Mouse (Mus musculus) yolk sac, embryonic 10.5 days (tissue): ENCODE results near the gene Cntfr.
"Not testable (repeated sequence)": the region's sequence is repeated elsewhere in the genome, so short reads cannot be mapped to it uniquely, and the experiment has no call there.

Experiments
- DNase-seq: peaks from one replicate; pipeline ENCODE4 v3.0.0-alpha.2; 2017; ENCODE audit warnings: low spot score

Gene Cntfr

DNA sequence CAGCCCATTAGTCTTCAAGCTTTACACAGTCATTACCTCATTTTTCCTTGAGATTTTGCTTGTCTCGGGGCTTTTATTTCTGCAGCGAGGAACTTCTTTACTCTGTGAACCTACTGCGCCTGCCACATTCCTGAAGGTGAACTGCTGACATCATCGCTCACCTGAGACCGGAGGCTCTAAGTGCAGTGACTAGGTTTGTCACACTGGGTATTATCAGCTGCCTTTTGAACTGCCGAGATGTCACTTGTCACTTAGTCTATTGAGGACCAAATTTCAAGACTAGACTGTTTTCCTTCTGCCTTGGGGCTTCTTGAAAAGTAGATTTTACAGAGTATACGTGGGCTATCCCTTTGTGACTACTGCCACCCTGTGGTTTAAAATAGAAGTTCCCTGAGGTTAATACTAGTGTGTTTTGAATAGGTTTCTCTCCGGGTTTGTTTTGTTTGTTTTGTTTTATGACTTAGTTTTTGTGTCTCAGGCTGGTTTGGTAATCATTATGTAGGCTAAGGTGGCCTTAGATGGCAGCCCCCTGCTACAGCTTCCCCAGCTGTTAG lies 11.4 kb upstream of the Cntfr start:
- DNase-seq, result peak; percentile 48

DNA sequence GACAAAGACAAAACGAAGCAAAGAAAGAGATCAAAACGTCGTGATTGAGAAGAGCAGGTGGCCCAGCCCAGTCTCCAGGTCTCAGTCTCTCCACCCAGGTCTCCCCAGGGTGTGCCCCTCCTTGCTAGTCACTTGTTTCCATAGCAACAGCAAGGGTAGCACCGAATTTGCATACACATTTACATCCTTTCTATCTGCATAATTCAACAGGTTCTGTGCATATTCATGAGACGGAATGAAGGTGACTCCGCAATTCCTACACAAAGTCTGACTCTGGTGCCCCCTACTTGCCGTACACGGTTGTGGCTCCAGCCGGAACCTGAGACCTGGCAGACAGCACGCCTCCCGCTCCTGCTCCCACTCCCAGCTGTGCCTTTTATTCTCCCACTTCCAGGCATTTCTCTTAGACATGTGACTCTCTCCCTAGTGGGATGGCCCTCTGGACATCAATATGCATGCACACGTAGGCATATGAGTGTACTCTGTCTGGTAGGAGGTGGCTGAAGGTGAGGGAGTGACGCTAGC lies 10.2 kb upstream of the Cntfr start:
- peak; percentile 40 for DNase-seq

DNA sequence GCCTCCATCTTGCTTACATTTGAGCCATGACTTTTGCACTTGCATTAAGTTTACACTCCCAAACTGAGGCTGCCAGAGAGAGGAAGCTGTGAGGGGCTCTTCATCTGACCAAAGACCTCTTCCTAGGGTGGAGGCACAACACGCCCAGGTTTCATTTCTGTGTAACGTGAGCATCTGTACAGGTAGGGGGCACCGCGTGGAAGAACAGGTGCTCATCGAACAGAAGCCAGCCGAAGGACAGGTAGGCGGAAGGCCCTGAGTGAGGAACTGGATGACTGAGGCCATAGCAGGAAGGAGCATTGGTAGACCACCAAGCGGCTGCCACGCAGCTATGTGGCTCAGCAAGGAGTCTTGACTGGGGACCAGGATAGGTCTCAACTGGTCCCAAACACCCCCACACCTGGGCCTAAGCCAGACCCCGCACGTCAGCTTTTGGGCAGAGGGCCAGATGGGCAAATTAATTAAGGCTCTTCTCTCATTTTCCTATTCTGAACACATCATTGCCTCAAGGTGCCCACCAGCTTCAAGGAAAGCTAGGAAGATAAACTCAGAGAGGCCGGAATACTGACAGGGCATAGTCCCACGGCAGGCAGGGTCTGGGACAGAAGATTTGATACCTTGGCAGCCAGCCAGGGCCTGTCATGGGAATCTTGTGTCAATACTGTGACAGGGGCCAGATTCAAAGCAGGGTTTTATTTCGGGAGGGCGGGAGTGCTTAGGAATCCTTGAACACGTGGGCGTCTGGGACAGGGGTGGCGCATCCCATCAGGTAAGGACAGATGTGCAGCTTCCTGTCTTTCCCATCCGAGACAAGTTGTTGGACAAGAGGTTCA lies 9.2 kb upstream of the Cntfr start:
- DNase-seq, result no peak

DNA sequence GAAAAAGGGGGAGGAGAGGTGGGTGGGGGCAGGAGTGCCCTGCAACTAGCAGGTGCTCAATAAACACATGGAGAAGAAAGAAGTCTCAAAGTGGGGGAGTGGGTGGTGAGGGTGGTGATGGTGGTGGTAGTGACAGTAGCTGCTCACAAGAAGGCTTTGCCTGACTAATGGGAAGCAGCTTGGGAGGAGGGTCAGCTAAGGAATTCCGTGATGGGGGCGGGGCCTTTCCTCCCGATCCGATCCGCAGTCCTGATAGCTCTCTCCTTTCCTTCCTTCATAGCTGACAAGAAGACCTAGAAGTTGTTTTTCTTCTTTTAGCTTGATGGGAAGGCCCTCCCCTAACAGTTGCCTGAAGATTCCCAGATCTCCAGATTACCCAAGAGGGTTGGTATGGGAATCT lies 7.8 kb upstream of the Cntfr start:
- no peak for DNase-seq

DNA sequence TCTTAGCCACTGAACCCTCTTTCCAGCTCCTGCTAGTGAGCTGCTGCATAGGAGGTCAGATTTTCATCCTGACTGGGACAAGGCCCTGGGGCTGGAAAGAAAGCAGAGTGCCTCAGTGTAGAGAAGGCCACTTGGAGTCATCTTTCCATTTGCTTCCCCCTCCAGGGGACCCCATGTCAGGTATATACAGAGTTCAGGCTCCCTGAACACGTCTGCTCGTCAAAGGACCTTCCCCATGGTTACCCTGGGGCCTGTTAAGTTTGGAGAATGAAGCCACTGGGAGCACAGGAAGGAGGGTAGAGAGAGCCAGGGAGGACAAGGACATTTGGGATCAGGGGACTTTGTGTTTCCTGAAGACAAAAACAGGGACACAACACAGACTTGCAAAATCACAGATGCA lies 5.3 kb upstream of the Cntfr start:
- DNase-seq, result not testable (repeated sequence)

DNA sequence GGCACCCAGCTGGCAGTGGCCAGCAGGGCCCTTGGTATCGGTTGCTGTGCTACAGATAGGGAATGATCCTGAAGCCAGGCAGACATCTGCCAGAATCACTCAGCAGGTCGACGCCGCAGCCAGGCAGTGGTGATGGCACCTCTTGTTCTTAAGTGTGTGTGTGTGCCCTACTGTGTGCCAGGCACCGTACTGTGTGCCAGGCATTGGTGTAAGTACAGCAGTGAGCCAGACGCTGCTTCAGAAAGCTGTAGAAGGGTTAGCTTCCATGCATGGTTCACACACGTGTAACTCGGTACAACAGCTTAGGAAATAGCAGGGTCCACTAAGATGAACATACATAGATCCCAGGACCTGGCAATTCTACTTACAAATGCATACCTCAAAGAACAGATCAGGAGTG lies 3.3 kb upstream of the Cntfr start:
- DNase-seq, result not testable (repeated sequence)

DNA sequence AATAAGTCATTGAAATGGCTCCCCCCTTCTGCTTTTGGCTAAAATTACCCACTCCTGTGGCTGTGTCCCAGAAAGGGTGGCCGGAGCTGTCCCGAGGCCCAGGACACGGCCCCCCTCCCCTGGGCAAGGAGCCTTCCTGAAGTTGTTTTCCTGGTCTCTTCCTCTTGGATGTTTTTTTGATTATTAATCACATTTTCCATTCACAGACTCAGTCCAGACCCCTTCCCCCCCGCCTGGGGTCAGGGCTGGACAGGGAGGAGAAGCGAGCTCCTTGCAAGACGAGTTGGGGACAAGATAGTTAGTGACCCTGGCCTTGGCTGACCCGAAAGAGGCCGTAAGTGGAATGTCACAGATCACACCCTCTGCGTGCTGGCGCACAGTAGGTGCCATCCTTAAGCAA lies 2.9 kb upstream of the Cntfr start, which contains the start of gene Il11ra1:
Il11ra1 (plus strand) TSS at position 207 of the 400 bp plus-strand sequence.
- not testable (repeated sequence) for DNase-seq

DNA sequence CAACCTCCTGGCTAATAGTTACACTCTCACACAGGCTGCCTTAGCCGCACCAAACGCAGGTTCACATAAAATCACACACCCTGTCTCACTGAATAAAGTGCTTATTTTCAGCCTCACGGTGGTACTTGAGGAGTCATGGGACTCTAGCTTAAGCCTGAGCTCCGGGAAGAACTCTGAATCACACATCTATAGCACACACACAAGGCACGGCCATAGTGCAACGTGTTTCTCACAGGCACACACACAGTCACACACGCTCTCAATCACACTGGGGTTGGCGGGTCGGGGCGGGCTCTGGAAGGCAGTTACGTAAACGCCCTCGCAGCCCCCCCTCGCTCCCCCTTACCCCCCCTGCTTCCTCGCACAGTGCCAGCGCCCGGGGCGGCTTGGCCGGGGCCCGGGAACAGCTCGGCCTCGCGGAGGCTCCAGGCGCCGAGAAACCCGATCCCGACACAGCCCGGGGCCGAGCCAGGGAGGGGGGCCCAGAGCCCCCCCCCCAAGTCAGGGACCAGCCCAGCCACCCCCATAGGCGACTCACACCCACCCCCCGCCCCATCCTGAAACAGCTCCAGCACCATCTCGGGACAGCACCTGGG lies 1.6 kb upstream of the Cntfr start:
- not testable (repeated sequence) for DNase-seq

DNA sequence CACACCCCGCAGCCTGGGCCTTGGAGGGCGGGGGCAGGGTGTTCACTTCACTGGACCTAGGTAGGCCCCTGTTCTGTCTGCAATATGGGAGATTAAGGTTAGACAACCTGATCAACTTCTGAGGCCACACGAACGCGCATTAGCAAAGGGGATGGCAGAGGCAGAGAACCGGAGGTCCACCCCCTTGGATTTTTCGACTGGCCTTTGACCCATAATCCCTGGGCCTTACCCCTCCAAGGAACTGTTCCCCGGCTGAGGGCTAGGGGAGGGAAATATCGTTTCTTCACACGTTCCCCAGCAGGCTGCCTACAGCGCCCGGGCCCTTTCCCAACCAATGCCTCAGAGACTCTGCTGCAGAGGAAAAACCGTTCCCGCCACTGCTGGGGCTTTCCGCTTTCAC lies 437 bp downstream of the Cntfr start:
- not testable (repeated sequence) for DNase-seq

DNA sequence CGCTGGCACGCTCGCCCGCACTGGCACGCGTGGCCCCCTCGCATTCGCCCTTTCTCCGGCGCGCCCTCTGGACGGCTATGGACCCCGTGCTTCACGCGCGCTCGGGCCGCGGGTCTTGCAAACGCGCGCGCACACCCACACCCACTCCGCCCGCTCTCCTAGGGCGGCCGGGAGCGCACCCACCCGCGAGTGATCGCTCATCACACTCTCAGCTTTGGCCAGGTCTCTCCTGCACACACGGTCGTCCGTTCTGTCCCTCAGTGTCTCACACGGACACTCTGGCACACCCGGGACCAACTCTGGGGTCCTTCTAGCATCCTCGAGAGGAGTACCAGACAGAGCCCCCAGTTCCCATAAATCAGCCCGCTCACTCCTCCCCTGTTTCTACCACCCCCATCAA lies 1.1 kb downstream of the Cntfr start:
- DNase-seq, result not testable (repeated sequence)

DNA sequence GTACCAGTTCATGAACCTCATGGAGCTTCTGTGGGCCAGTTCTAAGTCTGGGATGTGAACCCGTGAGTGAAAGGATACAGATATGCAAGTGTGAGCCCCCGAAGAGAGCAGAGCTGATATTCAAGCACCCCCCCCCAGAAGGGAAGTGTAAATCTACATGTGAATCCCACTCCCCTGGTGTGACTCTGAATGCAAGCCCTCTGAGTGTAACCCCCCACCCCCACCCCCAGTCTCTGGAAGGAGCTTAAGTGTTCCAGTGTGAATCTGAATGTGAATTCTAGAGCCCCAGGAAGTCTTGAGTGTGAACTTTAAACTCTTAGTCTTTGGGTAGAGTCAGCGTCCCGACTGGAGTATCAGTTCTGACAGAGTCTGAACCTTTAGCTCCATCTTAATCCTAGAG lies 3.4 kb downstream of the Cntfr start:
- DNase-seq, result not testable (repeated sequence)

DNA sequence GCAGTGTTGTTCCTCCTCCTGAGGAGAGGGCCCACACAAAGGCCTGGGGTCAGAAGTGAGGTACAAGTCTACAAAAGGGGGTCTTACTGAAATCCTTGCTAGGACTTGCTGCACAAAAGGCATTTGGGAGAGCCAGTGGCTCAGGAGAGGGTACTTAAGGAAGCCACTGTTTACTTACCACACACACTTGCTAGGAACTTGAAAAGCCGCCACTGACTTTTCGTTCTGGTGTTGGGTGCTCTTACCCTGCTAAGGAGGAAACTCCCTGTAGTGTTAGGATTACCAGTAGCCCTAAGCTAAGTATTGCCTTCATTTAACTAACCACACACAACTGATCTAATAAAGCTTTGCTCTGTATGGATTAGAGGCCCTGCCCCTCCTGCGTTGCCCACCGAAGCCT lies 6.9 kb downstream of the Cntfr start:
- DNase-seq, result not testable (repeated sequence)

DNA sequence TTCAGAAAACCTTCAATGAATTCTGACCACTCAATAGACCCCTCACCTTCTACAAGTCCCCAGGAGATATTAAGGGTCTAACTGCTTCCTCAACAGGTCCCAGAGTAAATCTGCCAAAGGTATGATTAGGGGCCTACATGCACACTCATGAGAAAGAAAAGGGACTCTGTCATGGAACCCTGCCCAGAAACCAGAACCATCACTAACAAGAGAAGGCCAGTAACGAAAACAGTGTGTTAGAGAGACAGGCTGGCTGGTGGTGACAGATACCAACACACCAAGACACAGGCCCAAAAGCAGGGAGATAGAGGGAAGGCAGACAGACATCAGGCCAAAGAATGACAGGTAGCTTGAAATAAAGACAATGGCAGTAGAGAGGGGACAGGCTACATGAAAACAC lies 8.3 kb downstream of the Cntfr start:
- DNase-seq, result not testable (repeated sequence)

DNA sequence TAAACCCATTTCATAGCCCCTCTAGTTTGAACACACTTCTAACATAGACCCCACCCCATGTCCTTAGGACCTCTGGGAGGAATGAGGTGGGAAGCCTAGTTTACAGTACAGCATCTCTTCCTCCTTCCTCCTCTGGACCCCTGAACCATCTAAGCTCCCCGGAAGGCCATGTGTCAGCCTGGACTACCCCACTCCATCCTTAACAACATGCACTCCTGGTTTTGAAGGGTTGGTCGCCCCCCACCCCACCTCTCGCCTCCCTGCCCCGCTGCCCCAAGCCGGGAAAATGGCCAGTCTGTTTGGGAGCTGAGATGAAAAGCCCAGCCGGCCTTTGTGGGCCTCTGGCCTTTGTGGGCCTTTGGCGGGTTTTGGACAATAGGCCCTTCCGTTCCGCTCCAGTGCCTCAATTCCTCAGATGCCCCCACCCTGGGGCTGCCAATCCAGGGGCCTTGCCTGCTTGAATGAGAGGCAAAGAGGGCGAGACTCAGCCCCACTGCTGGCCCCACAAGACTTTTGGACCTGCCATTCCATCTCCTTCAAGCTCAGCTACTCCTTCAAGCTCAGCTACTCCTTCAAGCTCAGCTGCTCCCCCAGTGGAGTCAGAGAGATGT lies 10.9 kb downstream of the Cntfr start:
- not testable (repeated sequence) for DNase-seq

DNA sequence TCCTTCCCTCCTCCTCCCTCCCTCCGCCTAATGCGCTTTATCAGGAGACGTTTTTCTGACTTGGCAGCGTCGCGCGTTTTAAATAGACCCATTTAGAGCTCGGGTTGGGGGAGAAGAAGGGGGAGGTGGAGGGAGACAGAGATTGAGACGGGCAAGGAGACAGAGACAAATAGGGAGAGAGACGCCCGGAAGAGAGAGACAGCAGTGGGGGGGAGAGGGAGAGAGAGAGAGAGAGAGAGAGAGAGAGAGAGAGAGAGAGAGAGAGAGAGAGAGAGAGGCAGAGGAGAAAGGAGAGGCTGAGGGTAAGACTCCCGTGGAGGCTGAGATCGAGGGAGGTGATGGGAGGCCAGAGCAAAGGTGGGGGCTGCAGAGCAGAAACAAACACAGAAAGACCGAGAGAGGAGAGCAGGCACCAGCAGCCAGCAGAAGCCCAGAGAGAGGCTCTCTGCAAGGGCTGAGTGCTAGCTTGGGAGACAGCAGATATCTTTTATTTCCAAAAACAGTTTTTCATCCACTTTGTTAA lies 11.9 kb downstream of the Cntfr start:
- DNase-seq, result not testable (repeated sequence)

DNA sequence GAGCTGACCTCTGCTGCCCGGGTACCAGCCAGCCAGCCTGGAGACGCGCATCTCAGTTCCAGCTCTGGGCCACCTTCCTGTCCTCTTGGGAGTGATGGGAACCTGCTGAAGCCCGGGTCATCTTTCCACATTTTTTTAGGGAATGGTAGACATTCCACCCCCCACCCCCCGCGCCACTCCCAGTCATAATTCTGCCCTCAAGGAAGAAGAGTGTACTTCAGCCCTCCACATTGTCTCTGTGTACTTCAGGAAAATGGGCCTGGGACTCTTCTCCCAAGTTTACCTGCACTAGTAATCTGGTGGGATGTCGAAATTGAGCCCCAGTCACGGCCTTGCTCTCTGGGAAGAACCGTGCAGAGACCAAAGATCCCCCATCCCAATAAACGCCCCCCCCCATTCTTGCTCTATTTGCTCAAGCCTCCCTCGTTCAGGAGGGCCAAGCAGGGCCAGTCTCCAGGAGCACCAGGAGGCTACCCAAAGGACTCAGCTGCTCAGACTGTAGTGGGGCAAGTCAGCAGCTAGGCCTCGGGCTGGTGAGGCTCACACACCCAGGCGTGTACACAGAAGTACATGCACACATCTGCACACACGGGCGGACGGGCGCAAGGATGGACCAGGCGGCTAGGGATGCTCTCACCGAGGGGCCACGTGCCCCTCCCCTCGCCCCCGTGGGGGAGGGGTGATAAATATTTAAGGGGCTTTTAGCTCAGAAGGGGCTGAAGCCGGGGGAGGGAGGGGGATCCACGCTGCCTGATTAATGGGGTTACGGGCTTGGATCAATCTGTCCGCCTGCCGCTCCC lies 12.6 kb downstream of the Cntfr start:
- DNase-seq, result not testable (repeated sequence)

DNA sequence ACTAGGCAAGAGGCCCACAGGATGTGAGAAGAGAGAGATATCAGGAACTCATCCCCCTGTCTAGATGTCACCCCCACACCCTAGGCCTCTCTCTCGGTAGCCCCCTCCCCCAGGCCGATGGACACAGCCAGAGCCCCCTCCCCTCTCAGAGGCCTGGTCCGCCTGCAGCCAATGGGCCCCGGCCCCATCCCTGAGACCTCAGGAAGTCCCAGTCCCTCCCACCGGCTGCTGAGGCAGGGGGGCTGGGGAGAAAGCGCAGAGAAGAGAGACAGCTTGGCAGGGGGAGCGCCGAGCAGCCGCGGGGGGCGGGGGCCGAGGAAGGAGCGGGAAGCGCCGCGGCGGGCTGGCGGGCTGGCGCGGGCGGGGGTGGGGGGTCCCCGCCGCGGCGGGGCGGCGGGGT lies 13.6 kb downstream of the Cntfr start:
- DNase-seq, result not testable (repeated sequence)

DNA sequence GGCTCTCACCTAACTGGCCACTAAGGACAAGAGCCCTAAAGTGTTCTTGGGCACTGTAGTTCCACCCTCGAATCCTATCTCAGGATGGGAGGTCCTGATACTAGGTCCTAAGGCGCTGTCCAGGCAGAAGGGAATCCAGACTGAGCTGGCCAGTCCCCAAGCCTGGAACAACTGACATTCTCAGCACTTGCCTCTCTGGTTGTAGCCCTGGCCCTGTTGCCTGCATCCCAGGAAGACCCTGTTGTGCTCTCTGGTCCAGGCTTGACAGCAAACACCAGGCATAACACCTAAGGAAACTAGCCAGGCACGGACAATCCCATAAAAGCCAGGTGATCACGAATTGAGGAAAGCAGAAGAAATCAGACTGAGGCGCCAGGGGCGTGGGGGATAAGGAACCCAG lies 14.1 kb downstream of the Cntfr start:
- no peak for DNase-seq

DNA sequence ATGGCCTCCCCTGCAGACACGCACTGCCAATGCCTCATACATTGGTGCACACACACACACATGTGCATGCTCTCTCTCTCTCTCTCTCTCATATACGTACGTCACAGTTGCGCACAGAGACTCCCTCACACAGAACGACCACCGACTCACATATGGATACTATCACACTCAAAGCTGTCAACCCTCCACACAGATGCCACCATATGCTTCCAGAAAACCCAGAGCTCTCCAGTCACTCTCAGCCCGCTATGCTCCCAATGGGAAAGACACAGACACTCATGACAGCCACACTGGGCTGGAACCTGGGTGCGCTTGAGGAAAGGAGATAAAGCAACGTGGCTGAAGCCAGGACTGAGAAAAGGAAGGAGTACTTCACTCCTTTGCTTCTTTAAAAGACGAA lies 14.9 kb downstream of the Cntfr start:
- DNase-seq, result no peak

DNA sequence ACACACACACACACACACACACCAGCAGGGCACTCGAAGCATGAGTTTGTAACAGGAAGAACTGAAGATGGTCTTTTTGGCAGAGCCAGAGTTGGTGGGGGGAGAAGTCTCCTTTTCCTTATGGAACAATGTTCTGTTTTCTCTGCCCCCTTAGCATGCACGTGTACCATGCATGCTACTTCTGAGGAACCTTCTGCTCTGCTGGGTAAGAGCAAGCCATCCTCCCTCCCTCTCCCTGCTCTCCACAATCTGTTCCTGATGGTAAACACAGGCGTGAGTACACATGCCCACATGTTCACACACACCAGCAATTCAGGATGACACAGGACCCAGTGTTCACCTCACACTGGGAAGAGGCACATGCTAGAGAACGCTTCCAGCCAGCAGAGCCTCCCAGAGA lies 15.7 kb downstream of the Cntfr start:
- no peak for DNase-seq

DNA sequence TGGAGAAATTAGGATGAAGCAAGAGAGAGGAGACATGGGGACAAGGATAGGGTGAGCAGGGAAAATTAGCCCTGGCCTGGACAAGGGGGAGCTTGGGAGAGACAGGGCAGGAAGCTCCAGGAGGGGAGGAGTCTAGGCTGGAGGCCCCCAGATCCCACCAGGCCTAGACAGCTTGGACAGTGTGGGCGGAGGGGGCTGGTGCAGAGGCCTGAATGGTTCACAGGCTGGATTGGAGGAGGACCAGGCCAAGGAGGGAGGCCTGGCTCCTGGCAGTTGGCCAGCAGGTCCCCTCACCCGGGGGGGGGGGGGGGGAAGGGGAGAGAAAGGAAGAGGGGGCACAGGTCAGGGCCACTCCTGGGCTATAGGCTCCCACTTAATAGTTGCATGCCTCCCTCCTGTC lies 17.6 kb downstream of the Cntfr start:
- DNase-seq, result no peak
